Mouse (Mus musculus) thymus, adult 2 months (tissue): ENCODE results near the gene Tex45. TPM values are rescaled to one million over a fixed set of nuclear protein-coding genes. Genes with fewer than 3 reads are reported as not detected.

Experiments used
- DNase-seq: peaks from one replicate; pipeline ENCODE4 v3.0.0; 2021
- H3K27ac ChIP-seq: fragments of 200-500 bp; 2 replicates; pipeline ENCODE4 v1.5.1; 2012; ENCODE audit warnings: low read length, control low read depth; ENCODE audit not compliant: control insufficient read depth, insufficient read depth
- H3K27me3 ChIP-seq: fragments of 200-500 bp; 2 replicates; pipeline ENCODE4 v1.6.1; 2012; ENCODE audit warnings: mild to moderate bottlenecking, low read length, moderate library complexity, mixed read lengths; ENCODE audit not compliant: control insufficient read depth, insufficient read depth
- H3K36me3 ChIP-seq: fragments of 200-500 bp; 2 replicates; pipeline ENCODE4 v1.6.1; 2012; ENCODE audit warnings: mild to moderate bottlenecking, low read length, moderate library complexity; ENCODE audit not compliant: control insufficient read depth, insufficient read depth
- H3K4me1 ChIP-seq: fragments of 200-500 bp; replicated peaks from 2 replicates; pipeline ENCODE4 v1.6.1; 2012; ENCODE audit warnings: low read length; ENCODE audit not compliant: control insufficient read depth, insufficient read depth
- H3K4me3 ChIP-seq: fragments of 200-500 bp; 2 replicates; pipeline ENCODE4 v1.5.1; 2012; ENCODE audit warnings: mild to moderate bottlenecking, low read length, control low read depth, moderate library complexity; ENCODE audit not compliant: control insufficient read depth, insufficient read depth
- CTCF ChIP-seq: fragments of 200-500 bp; IDR thresholded peaks from 2 replicates; pipeline ENCODE4 v1.5.1; 2012; ENCODE audit warnings: mild to moderate bottlenecking, control low read depth, low read length, moderate library complexity, borderline replicate concordance; ENCODE audit not compliant: control insufficient read depth, poor library complexity, insufficient read depth; ENCODE audit errors: extremely low read depth
- POLR2A ChIP-seq: fragments of 200-500 bp; IDR thresholded peaks from 2 replicates; pipeline ENCODE4 v1.6.1; 2012; ENCODE audit warnings: mild to moderate bottlenecking, low read length, control low read depth, moderate library complexity; ENCODE audit not compliant: control insufficient read depth, poor library complexity, insufficient read depth; ENCODE audit errors: extremely low read depth
- WGBS: fragments of 180-500 bp; shearing (Covaris S2); methylation state at CpG from one replicate; pipeline ENCODE4 v1.1.7; 2018; 5-methylcytosine and 5-hydroxymethylcytosine counted together
- polyA plus RNA-seq: library from polyadenylated mRNA; depleted of rRNA; stranded (reverse); fragments of >200 nt; gene quantifications from 2 replicates; pipeline ENCODE4 v1.2.3, GENCODE M21; 2012

Gene Tex45
- polyA plus RNA-seq, 1 experiment: 0.20 TPM

GRCm38 (mm10) chr8:3495578-3496427 lies 25.1 kb downstream of the Tex45 start:
- Histone ChIP-seq H3K4me1 (peaks cover 9% of the 10 kb centered on the region), H3K27ac (no peak overlapping the region), H3K4me3 (no peak overlapping the region), H3K36me3 (no peaks in the 10 kb centered on the region), H3K27me3 (no peaks in the 10 kb centered on the region)
- no peak for DNase-seq
- 97% methylated on average over 44 of the region's 44 CpGs for WGBS
- TF ChIP-seq POLR2A (no peak), CTCF (no peak)

DNA sequence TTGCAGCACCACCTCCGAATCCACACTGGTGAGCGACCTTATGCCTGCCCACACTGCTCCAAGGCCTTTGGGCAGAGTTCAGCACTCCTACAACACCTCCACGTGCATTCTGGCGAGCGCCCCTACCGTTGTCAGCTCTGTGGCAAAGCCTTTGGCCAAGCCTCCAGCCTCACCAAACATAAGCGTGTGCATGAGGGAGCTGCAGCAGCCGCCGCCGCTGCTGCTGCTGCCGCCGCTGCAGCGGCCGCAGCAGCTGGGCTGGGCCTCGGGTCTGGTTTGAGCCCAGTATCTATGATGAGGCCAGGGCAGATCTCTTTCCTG lies 25.7 kb downstream of the Tex45 start:
- Histone ChIP-seq H3K36me3 (no peaks in the 10 kb centered on the region), H3K27me3 (no peaks in the 10 kb centered on the region), H3K27ac (no peak overlapping the region), H3K4me1 (peaks cover 10% of the 10 kb centered on the region), H3K4me3 (no peak overlapping the region)
- no peak for DNase-seq
- 96% methylated on average over 15 of the region's 15 CpGs for WGBS
- TF ChIP-seq CTCF (no peak), POLR2A (no peak)

GRCm38 (mm10) chr8:3498583-3498982 lies 27.9 kb downstream of the Tex45 start:
- H3K4me3 ChIP-seq: no peak overlapping the region
- peaks cover 7% of the 10 kb centered on the region for H3K4me1 ChIP-seq
- 90% methylated on average over 3 of the region's 3 CpGs for WGBS
- H3K27ac ChIP-seq: no peak overlapping the region
- no peak for DNase-seq
- H3K36me3 ChIP-seq: no peaks in the 10 kb centered on the region
- no peak for TF ChIP-seq POLR2A
- no peak for TF ChIP-seq CTCF
- no peaks in the 10 kb centered on the region for H3K27me3 ChIP-seq

DNA sequence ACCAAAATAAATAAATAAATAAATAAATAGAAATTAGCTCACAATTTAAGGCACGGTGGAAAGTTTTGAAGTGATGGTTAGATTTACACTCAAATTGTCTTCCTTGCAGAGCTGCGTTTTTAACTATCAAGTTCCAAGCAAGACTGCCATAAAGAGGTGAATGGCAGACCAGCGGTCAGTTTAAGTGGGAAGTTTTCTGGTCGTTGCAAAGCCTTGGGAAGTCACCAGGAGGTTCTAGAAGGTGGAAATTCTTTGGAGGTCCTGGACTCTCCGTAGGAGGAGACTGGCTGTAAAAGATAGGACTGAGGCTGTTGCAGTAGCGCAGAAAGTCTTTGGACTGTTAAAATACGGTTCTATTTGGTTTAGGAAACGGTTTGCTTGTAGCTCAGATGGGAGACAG lies 29.1 kb downstream of the Tex45 start:
- Histone ChIP-seq H3K4me1 (peaks cover 2% of the 10 kb centered on the region; the same call in 1 of the 2 replicates), H3K36me3 (no peaks in the 10 kb centered on the region), H3K27me3 (no peaks in the 10 kb centered on the region), H3K27ac (peak overlapping the region; percentile 15), H3K4me3 (peak overlapping the region; percentile 72)
- no peak for TF ChIP-seq POLR2A
- DNase-seq: no peak
- WGBS: 2% methylated on average over 8 of the region's 8 CpGs

- H3K27me3 ChIP-seq: no peaks in the 10 kb centered on the region
- peak; percentile 79 for TF ChIP-seq POLR2A
- TF ChIP-seq CTCF: 0 out of 2 replicates have a peak, but pooled peaks have one; percentile 55
- WGBS: under 1% methylated on average over 70 of the region's 70 CpGs
- peak within 1 kb of the TSS; percentile 15 for H3K27ac ChIP-seq
- peaks cover 2% of the 10 kb centered on the region; the same call in 1 of the 2 replicates for H3K4me1 ChIP-seq
- peak within 1 kb of the TSS; percentile 72 for H3K4me3 ChIP-seq
- DNase-seq: peak; percentile 99
- no peaks in the 10 kb centered on the region for H3K36me3 ChIP-seq
These were observed 29.8 kb downstream of the Tex45 start, which contains the start of gene Mcoln1 for GRCm38 (mm10) chr8:3500235-3501090. Gene Mcoln1 (plus strand): TSS chr8:3500457.

GRCm38 (mm10) chr8:3502217-3502616 lies 31.6 kb downstream of the Tex45 start:
- TF ChIP-seq POLR2A (no peak), CTCF (no peak)
- no peak overlapping the region for H3K4me3 ChIP-seq
- peaks cover 2% of the 10 kb centered on the region; the same call in 1 of the 2 replicates for H3K4me1 ChIP-seq
- H3K27me3 ChIP-seq: no peaks in the 10 kb centered on the region
- 62% methylated on average over 4 of the region's 4 CpGs for WGBS
- no peak for DNase-seq
- no peak overlapping the region for H3K27ac ChIP-seq
- 0 out of 2 replicates have a peak, but pooled peaks cover 3% of the 10 kb centered on the region for H3K36me3 ChIP-seq
